Mouse (Mus musculus) gastrocnemius, adult 8-10 months (tissue): Measurements from ENCODE around the gene Slc15a2. TPM values are rescaled to one million over a fixed set of nuclear protein-coding genes. Genes with fewer than 3 reads are reported as not detected.

Source experiments
- DNase-seq, 2 experiments: peaks; one replicate each; pipeline ENCODE4 v3.0.0; 2022; ENCODE audit warnings: low spot score in 2 of 2
- total RNA-seq, 4 experiments: library from RNA; stranded (reverse); gene quantifications; 2 replicates each; pipeline ENCODE4 v1.2.4; 2022

The Slc15a2 gene
- total RNA-seq, 4 experiments from 2014 or later: 0.51 to 2.5 (median 1.5) TPM

DNA sequence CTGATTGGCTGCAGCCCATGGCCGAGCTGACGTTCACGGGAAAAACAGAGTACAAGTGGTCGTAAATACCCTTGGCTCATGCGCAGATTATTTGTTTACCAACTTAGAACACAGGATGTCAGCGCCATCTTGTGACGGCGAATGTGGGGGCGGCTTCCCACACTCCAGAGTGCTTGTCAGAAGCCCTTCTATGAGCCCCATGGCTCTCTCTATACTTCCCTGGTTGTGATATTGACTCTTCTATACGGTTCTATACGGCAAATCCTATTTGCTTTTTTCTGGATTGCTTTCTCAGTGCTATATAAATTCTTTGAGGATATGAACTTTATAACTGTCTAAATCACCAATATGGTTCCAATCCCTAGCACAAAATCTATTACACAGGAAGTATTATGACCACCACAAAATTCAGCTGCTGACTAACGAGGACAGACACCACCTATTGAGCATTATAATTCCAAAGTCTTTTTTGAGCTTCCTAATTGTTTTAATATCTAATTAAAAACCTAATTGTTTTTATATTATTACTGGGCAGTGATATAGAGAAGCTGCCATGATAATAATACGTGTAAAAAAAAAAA is 14.5 kb downstream of the Slc15a2 start:
- DNase-seq: no peak

GRCm38 (mm10) chr16:36751979-36752378 is 32.8 kb downstream of the Slc15a2 start:
- DNase-seq: no peak

- DNase-seq: no peak
Observed at GRCm38 (mm10) chr16:36747767-36748166, 37.0 kb downstream of the Slc15a2 start.

DNA sequence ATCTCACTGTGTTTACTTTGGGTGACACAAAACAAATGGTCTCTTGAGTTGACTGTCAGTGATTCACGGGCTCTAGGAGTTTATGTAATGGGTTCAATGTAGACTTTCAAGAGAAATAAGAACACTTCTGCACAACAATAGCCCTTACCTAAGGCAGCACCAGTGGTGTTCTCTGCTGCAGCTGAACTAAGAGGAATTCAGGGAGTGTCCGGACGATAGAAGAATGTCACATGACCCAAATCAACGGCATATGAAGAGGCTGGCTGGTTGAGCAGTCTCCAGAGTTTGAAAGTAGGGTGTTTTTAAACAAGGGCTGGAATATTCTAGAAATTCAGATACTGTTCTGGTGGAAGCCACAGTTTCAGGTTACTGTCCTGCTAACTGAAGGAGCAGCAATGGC is 37.7 kb downstream of the Slc15a2 start:
- no peak for DNase-seq

- DNase-seq: no peak
Observed at GRCm38 (mm10) chr16:36743580-36743979, 41.2 kb downstream of the Slc15a2 start.

DNA sequence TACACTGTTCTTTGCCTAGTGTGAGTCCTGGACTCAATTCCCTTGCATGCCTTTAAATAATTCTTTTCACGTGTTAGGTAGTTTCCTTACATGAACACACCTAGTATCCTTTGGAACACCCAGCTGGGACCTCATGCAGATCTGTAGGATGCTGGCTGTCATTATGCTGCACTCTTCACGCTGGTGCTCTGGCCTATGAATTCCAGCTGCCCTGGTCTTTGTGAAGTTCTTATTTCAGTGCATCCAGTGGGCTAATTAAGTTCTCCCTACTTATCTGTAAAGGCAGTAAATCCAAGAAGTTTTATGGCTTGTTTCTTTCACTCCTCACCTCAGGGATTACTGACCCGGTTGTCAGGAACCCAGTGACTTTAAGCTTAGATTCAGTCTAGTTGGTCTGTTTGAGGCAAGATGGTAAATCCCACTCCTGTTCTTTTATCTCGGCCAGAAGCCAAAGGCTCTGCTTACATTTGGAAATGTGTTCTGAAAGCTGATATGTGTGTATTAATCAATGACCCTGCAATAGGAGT is 45.3 kb downstream of the Slc15a2 start:
- DNase-seq: no peak

DNA sequence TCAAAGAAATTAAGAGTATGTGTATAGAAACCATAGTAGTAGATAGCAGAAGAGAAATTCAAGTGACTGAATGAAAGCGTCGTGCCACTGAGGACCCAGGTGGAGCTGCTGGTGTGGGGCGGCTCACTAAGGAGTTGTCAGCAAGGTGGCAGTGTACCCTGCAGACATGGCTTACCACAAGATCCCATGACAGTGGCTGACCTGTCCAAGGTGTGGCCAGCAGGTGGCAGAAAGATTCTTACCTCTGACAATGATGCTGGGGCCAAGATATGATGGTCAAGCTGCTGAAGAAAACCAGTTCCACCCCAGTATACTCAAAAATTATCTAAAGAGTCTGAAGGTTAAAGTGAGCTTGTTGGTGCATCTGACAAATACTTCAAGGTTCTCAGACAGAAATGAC is 49.3 kb downstream of the Slc15a2 start:
- DNase-seq: no peak

- DNase-seq: no peak
Observed at GRCm38 (mm10) chr16:36733827-36734226, 50.9 kb downstream of the Slc15a2 start.

- DNase-seq: no peak
Observed at GRCm38 (mm10) chr16:36732572-36732971, 52.2 kb downstream of the Slc15a2 start.

DNA sequence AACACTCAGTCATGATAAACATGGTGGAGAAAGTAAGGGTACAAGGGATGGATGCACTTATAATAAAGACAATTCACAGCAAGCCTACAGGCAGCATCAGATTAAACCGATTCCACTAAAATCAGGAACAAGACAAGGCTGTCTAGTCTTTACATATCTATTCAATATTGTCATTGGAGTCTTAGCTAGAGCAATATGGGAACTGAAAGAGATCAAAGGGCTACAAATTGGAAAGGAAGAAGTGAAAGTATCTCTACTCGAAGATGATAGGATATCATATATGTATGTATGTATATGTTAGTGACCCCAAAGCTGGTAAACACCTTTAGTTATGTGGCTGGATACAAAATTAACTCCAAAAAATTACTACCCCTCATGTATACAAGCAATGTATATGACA is 55.8 kb downstream of the Slc15a2 start:
- no peak for DNase-seq

DNA sequence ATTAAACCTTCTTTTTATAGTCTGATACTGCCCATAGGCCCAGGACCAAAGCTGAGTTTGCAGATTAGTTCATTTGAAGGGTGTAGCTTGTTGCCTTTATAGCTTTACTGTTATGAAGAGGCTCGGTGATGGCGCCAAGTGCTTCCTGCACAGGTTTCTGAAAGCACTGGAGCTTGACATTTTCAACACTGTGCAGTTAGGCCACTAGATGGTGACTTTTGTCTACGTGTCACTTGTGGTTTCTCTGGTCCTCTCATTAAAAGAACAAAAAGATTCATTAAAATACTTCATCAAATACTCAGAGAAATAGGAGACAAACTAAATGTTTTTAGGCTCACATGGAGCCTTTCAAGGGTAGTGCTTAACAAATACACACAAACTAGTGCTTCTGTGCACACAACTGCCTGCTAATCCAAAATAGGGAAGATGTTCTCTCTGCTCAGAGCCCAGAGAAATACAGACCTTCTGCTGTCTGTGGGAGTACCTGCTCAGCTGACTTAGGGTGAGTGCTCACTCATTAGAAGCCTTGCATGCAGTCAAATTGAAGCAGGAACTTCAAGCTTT is 60.8 kb downstream of the Slc15a2 start:
- no peak for DNase-seq

DNA sequence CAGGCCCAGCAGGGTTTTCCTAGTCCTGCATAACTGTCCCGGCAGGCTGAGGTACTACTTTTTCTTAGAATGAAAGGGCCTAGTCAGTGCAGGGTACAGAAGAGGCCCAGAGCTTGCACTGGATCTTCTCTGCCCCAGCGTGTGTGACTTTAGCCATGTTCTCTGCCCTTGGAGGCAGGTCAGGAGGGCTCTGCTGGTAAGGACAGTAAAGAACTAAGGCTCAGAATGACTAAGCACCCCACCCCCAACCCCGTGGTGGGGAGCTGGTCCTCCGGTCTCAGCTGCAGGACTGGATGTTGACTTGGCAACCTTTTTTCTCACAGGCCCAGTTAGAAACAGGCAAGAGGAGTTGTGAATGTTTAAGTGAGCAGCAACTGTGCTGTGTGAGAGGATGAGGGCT is 62.0 kb downstream of the Slc15a2 start:
- no peak for DNase-seq

GRCm38 (mm10) chr16:36720194-36721055 is 64.3 kb downstream of the Slc15a2 start:
- DNase-seq: no peak

DNA sequence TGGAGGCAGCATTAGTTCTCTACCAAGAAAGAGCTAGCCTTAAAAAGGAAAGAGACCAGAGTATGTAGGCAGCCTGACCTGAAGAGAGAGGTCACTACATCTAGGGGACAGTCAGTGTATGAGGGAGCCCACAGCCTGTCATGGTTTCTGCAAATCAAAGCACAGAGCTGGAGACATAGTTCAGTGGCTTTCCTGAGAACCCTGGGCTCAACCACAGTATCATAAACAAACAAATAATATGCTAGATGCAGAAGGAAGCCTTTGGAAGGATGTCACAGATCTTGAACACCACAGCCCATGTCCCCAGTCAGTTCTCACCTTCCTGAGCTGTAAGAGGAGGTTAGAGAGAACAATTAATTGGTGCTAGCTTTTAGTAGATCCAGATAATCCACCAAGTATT is 66.1 kb downstream of the Slc15a2 start:
- DNase-seq: no peak

DNA sequence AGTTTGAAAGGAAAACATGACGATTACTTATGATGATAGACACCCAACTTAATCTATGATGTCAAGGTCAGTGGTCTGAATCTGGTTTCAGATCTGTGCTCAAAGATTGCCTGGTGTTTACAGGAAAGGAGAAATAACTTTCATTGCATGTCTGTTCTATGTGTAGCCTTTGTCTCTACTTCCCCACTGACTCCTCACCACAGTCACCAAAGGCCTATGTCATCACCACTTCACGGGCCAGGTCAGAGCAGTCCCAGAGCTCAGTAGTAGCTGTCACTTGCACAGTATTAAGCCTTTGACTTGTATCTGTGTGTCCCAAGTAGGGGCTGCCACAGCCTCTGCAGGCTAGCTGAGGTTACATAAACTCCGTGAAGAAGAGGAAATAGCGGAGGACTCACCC is 67.3 kb downstream of the Slc15a2 start:
- no peak for DNase-seq

- no peak for DNase-seq
Observed at GRCm38 (mm10) chr16:36711760-36712159, 73.0 kb downstream of the Slc15a2 start.

DNA sequence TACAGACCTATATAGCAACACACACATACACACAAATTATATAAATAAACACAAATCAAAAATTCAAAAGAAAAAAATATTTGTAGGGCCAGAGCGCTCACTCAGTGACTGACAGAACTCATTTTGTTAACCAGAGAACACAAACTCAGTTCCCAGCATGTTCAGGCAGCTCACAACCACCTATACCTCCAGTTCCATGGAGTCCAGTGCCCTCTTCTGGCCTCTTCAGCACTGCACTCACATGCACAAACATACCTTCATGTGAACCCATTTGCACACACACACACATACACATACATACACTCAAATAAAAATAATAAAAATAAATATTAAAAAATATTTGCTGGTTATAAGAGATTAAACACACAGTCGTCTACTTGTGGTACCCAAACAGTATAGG is 74.0 kb downstream of the Slc15a2 start:
- DNase-seq: no peak

- DNase-seq: no peak
Observed at GRCm38 (mm10) chr16:36709405-36709804, 75.4 kb downstream of the Slc15a2 start.

DNA sequence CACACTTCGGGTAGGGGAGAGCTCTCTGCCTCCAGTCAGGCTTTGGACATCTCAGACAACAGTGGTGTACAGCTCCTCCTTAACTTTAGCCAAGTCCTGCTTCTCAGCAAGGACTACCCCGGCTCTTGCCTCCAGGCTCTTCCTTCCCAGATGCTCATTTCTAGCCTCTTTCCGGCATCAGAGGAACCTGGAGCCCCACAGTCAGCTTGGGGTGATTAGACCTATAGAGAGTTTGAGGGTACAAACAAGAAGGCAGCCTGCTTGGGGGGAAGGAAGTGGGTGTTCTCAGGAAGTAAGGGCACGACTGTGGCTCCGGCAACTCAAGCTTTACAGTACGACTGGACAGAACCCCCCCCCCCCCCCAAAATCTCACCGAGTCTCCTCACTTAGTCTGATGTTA is 76.0 kb downstream of the Slc15a2 start:
- DNase-seq: no peak

- DNase-seq: no peak
Observed at GRCm38 (mm10) chr16:36707702-36708423, 76.9 kb downstream of the Slc15a2 start.

GRCm38 (mm10) chr16:36700484-36700883 is 84.3 kb downstream of the Slc15a2 start:
- no peak for DNase-seq
